Mouse (Mus musculus): ENCODE measurements around the gene Nudt21. TPM values are rescaled to one million over a fixed set of nuclear protein-coding genes. Genes with fewer than 3 reads are reported as not detected.
A peak's percentile ranks its signal among the peaks of the same experiment; 100 is the strongest.

The Nudt21 gene
- polyA plus RNA-seq, 1 experiment from 2014 or later: 74.6 TPM

GRCm38 (mm10) chr8:94029701-94030100, 7.1 kb downstream of the Nudt21 start:
- no peak overlapping the region for H3K4me2 ChIP-seq
- no peak overlapping the region for H3K4me3 ChIP-seq
- no peaks in the 10 kb centered on the region for H3K9me3 ChIP-seq
- H3K36me3 ChIP-seq: peaks cover 72% of the 10 kb centered on the region
- 91% methylated on average over 9 of the region's 9 CpGs for whole genome bisulfite sequencing
- H3K27me3 ChIP-seq (replicated peaks): no peaks in the 10 kb centered on the region
- ATAC-seq (ENCODE audit: extremely low read depth, insufficient number of reproducible peaks, low FRiP score, low TSS enrichment): no peak
- H3K27ac ChIP-seq (replicated peaks): no peak overlapping the region
- peaks cover 22% of the 10 kb centered on the region for H3K4me1 ChIP-seq
- H3K9ac ChIP-seq: no peak overlapping the region

DNA sequence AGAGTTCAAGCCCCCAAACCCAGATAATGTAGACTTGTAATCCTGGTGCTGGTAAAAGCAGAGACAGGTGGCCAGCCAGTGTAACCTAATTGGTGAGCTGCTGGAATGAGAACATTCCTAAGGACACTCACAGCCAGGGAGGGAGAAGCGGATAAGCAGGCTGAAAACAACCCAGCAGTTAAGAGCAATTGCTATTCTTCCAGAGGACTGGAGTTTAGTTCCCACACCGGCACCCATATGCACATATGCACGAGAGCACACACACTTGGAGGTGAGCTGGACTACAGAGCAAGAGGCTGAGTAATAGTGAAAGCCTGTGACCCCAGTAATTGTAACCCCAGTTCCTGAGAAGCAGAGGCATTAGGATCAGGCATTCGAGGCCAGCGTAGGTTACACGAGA, 12.9 kb downstream of the Nudt21 start:
- Histone ChIP-seq H3K27ac (replicated peaks) (no peak overlapping the region), H3K36me3 (peaks cover 90% of the 10 kb centered on the region), H3K4me2 (no peak overlapping the region), H3K9ac (no peak overlapping the region), H3K9me3 (no peaks in the 10 kb centered on the region), H3K27me3 (replicated peaks) (no peaks in the 10 kb centered on the region), H3K4me1 (no peaks in the 10 kb centered on the region), H3K4me3 (no peak overlapping the region)
- WGBS: 92% methylated on average over 6 of the region's 6 CpGs
- ATAC-seq (ENCODE audit: extremely low read depth, insufficient number of reproducible peaks, low FRiP score, low TSS enrichment): no peak

DNA sequence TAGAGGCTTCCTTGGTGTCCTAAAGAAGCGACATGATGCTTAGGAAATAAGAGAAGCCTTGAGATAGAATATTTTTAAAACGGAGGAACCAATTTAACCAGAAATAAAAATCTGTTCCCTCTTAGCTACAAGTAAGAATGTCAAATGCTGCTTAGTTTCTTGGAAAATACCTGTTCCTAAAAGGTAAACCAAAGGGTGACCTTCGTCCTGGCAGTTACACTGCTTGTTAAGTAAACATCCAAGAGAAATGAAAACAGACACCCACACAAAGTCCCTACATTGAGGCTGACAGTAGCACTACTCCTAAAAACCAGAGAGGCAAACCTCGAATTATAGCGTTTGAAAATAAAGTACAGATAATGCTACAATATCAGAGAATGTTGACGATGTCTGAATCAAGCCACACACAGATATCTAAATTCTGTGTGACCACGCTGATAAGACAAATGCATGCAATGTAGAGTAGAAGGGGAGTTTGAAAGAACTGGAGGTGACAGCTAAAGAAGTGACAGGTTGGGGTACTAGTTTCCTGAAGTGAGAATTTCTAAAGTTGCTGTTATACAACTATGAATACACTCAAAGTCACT, 23.7 kb downstream of the Nudt21 start:
- H3K36me3 ChIP-seq: peaks cover 8% of the 10 kb centered on the region
- no peaks in the 10 kb centered on the region for H3K27me3 ChIP-seq (replicated peaks)
- no peaks in the 10 kb centered on the region for H3K9me3 ChIP-seq
- H3K4me2 ChIP-seq: peak overlapping the region; percentile 92
- H3K9ac ChIP-seq: peak overlapping the region; percentile 98
- peaks cover 37% of the 10 kb centered on the region for H3K4me1 ChIP-seq
- H3K4me3 ChIP-seq: peak overlapping the region; percentile 78
- 16% methylated on average over 7 of the region's 7 CpGs for WGBS
- H3K27ac ChIP-seq (replicated peaks): peak overlapping the region; percentile 92
- ATAC-seq (ENCODE audit: extremely low read depth, insufficient number of reproducible peaks, low FRiP score, low TSS enrichment): no peak

GRCm38 (mm10) chr8:94012013-94012951, 24.5 kb downstream of the Nudt21 start, which contains the start of gene Amfr:
Amfr (minus strand) TSS chr8:94012842.
- H3K36me3 ChIP-seq: peaks cover 7% of the 10 kb centered on the region; the same call in 1 of the 2 replicates
- no peaks in the 10 kb centered on the region for H3K27me3 ChIP-seq (replicated peaks)
- peaks cover 37% of the 10 kb centered on the region for H3K4me1 ChIP-seq
- peak within 1 kb of the TSS; percentile 98 for H3K9ac ChIP-seq
- under 1% methylated on average over 117 of the region's 130 CpGs for WGBS
- peak; percentile 89 for ATAC-seq (ENCODE audit: extremely low read depth, insufficient number of reproducible peaks, low FRiP score, low TSS enrichment)
- H3K27ac ChIP-seq (replicated peaks): peak within 1 kb of the TSS; percentile 92
- H3K4me3 ChIP-seq: peak within 1 kb of the TSS; percentile 78
- H3K9me3 ChIP-seq: no peaks in the 10 kb centered on the region
- H3K4me2 ChIP-seq: peak within 1 kb of the TSS; percentile 92

- H3K27me3 ChIP-seq (replicated peaks): no peaks in the 10 kb centered on the region
- H3K9me3 ChIP-seq: no peaks in the 10 kb centered on the region
- H3K27ac ChIP-seq (replicated peaks): peak overlapping the region; percentile 92
- peaks cover 37% of the 10 kb centered on the region for H3K4me1 ChIP-seq
- peak overlapping the region; percentile 92 for H3K4me2 ChIP-seq
- no peak for ATAC-seq (ENCODE audit: extremely low read depth, insufficient number of reproducible peaks, low FRiP score, low TSS enrichment)
- peaks cover 8% of the 10 kb centered on the region for H3K36me3 ChIP-seq
- H3K9ac ChIP-seq: peak overlapping the region; percentile 98
- 4% methylated on average over 48 of the region's 48 CpGs for WGBS
- peak overlapping the region; percentile 78 for H3K4me3 ChIP-seq
Measured at GRCm38 (mm10) chr8:94011076-94012012, 25.5 kb downstream of the Nudt21 start.

- WGBS: 53% methylated on average over 2 of the region's 2 CpGs
- Histone ChIP-seq H3K9me3 (no peaks in the 10 kb centered on the region), H3K27ac (replicated peaks) (no peak overlapping the region), H3K4me2 (peak overlapping the region; percentile 92), H3K9ac (no peak overlapping the region), H3K36me3 (peaks cover 8% of the 10 kb centered on the region), H3K27me3 (replicated peaks) (no peaks in the 10 kb centered on the region), H3K4me1 (peaks cover 37% of the 10 kb centered on the region), H3K4me3 (peak overlapping the region; percentile 78)
- ATAC-seq (ENCODE audit: extremely low read depth, insufficient number of reproducible peaks, low FRiP score, low TSS enrichment): no peak
Measured at GRCm38 (mm10) chr8:94010101-94010705, 26.6 kb downstream of the Nudt21 start.

DNA sequence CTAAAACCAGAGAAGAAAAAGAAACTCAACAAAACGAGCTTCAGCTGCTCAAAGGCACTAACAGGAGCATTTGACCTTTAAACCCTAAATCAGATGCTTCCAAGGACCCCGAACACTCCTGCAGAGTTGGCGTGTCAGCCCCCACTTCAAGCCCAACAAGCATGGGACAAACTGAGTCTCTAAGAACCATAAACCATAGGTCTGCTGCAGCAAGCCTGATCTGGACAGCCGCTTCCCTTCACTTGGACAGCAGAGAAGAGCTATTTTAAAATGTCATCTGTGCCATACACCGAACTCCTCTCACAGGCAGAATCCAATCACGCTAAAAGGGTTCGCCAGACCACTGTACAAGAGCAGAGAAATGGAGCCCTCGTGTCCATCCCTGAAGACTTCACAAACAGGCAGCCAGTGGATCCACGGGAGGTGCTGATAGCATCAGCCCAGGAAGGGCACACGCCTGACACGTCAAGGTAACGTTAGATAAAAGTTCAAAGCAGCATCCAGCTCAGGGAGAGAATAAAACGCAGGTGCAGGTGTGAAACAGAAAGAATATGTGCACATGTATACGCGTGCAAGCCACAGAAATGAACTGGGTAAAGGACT, 27.5 kb downstream of the Nudt21 start:
- Histone ChIP-seq H3K4me3 (no peak overlapping the region; the same call in 1 of the 2 replicates), H3K27ac (replicated peaks) (no peak overlapping the region), H3K4me1 (peaks cover 37% of the 10 kb centered on the region), H3K9me3 (no peaks in the 10 kb centered on the region), H3K27me3 (replicated peaks) (no peaks in the 10 kb centered on the region), H3K9ac (peak overlapping the region; percentile 69), H3K36me3 (peaks cover 9% of the 10 kb centered on the region), H3K4me2 (peak overlapping the region; percentile 92)
- ATAC-seq (ENCODE audit: extremely low read depth, insufficient number of reproducible peaks, low FRiP score, low TSS enrichment): no peak
- 45% methylated on average over 15 of the region's 15 CpGs for WGBS

DNA sequence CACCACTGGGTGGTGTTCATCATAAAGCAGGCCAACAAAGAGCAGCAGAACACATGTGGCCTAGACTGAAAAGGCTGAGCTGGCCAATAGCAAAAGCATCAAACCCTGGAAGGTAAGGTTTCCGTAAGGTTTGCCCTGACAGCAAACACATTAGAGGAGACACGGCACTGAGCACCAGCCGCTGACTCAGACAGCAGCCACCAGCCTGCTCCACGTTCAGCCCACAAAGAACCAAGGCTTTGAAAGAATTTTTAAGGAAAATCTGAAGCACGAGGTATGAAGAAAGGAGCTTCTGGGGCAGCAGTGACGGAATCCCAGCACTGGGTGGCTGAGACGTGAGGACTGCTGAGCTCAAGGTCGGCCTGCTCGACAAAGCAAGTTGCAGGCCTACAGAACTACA, 32.7 kb downstream of the Nudt21 start:
- H3K36me3 ChIP-seq: peaks cover 55% of the 10 kb centered on the region

DNA sequence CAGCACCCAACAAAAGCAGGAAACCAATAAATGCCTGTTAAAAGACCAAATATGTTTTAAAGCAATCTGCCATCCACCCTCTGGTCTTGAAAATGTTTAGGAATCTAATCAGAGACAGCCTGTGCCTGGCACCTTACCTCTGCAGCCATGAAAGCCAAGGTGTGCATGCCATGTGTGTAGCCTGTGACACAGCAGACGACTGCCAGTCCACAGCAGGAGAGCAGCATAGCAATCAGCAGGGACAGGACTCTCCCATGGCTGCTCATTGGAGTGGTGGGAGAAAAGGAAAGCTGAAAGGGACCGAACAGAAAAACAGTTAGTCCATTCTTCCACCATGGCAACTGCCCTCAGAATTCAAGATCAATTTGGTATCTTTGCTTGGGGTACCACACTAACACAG, 37.9 kb downstream of the Nudt21 start:
- no peaks in the 10 kb centered on the region for H3K9me3 ChIP-seq
- no peaks in the 10 kb centered on the region for H3K27me3 ChIP-seq (replicated peaks)
- H3K27ac ChIP-seq (replicated peaks): no peak overlapping the region
- no peak for ATAC-seq (ENCODE audit: extremely low read depth, insufficient number of reproducible peaks, low FRiP score, low TSS enrichment)
- no peak overlapping the region for H3K4me2 ChIP-seq
- no peaks in the 10 kb centered on the region for H3K4me1 ChIP-seq
- WGBS: 81% methylated on average over 2 of the region's 2 CpGs
- H3K4me3 ChIP-seq: no peak overlapping the region
- H3K36me3 ChIP-seq: peaks cover 74% of the 10 kb centered on the region
- H3K9ac ChIP-seq: no peak overlapping the region

More for the DNA sequence above, 32.7 kb downstream of the Nudt21 start:
- no peak overlapping the region for H3K4me3 ChIP-seq
- H3K27ac ChIP-seq (replicated peaks): no peak overlapping the region
- ATAC-seq (ENCODE audit: extremely low read depth, insufficient number of reproducible peaks, low FRiP score, low TSS enrichment): no peak
- H3K9me3 ChIP-seq: no peaks in the 10 kb centered on the region
- H3K9ac ChIP-seq: no peak overlapping the region
- WGBS: 86% methylated on average over 9 of the region's 9 CpGs
- peaks cover 6% of the 10 kb centered on the region for H3K4me1 ChIP-seq
- H3K4me2 ChIP-seq: no peak overlapping the region
- H3K27me3 ChIP-seq (replicated peaks): no peaks in the 10 kb centered on the region

GRCm38 (mm10) chr8:93989739-93990138, 47.1 kb downstream of the Nudt21 start:
- Histone ChIP-seq H3K4me3 (no peak overlapping the region), H3K4me1 (no peaks in the 10 kb centered on the region), H3K27ac (replicated peaks) (no peak overlapping the region), H3K9ac (no peak overlapping the region), H3K36me3 (peaks cover 79% of the 10 kb centered on the region), H3K9me3 (peaks cover 10% of the 10 kb centered on the region; the same call in 1 of the 2 replicates), H3K27me3 (replicated peaks) (no peaks in the 10 kb centered on the region), H3K4me2 (no peak overlapping the region)
- ATAC-seq (ENCODE audit: extremely low read depth, insufficient number of reproducible peaks, low FRiP score, low TSS enrichment): no peak
- 93% methylated on average over 4 of the region's 4 CpGs for WGBS
